Mouse (Mus musculus) spleen, adult 2 months (tissue): ENCODE data around the gene Olfr183. TPM values are rescaled to one million over a fixed set of nuclear protein-coding genes. Genes with fewer than 3 reads are reported as not detected.

Experiments
- DNase-seq, 2 experiments: peaks; one replicate each; pipeline versions ENCODE4 v3.0.0 to v3.0.0-alpha.2; 2012 to 2021; ENCODE audit warnings: low spot score in 2 of 2, low read depth in 1 of 2
- H3K27ac ChIP-seq: fragments of 200-500 bp; 2 replicates; pipeline ENCODE4 v1.5.1; 2012; ENCODE audit warnings: low read length, inconsistent platforms; ENCODE audit not compliant: insufficient read depth
- H3K27me3 ChIP-seq: fragments of 200-500 bp; 2 replicates; pipeline ENCODE4 v1.6.1; 2012; ENCODE audit warnings: mild to moderate bottlenecking, moderate library complexity, low read length, inconsistent platforms; ENCODE audit not compliant: control insufficient read depth, insufficient read depth
- H3K36me3 ChIP-seq: fragments of 200-500 bp; 2 replicates; pipeline ENCODE4 v1.6.1; 2012; ENCODE audit warnings: mild to moderate bottlenecking, low read length, inconsistent platforms; ENCODE audit not compliant: control insufficient read depth, insufficient read depth
- H3K4me1 ChIP-seq: fragments of 200-500 bp; 2 replicates; pipeline ENCODE4 v1.6.1; 2011; ENCODE audit warnings: inconsistent platforms; ENCODE audit not compliant: control insufficient read depth, insufficient read depth, insufficient read length
- H3K4me3 ChIP-seq: fragments of 200-500 bp; 2 replicates; pipeline ENCODE4 v1.5.1; 2011; ENCODE audit warnings: mild to moderate bottlenecking, inconsistent platforms; ENCODE audit not compliant: insufficient read depth, insufficient read length; ENCODE audit errors: extremely low read depth
- CTCF ChIP-seq: fragments of 200-500 bp; IDR thresholded peaks from 2 replicates; pipeline ENCODE4 v1.5.1; 2011; ENCODE audit warnings: mild to moderate bottlenecking, inconsistent platforms; ENCODE audit not compliant: insufficient read depth, insufficient read length, insufficient replicate concordance; ENCODE audit errors: extremely low read depth
- POLR2A ChIP-seq: fragments of 200-500 bp; IDR thresholded peaks from 2 replicates; pipeline ENCODE4 v1.6.1; 2011; ENCODE audit warnings: low read depth, low read length, inconsistent platforms
- WGBS: fragments of 180-500 bp; shearing (Covaris S2); methylation state at CpG from one replicate; pipeline ENCODE4 v1.1.7; 2018; 5-methylcytosine and 5-hydroxymethylcytosine counted together
- polyA plus RNA-seq: library from polyadenylated mRNA; depleted of rRNA; stranded (reverse); fragments of >200 nt; gene quantifications from 2 replicates; pipeline ENCODE4 v1.2.3, GENCODE M21; 2012; rRNA removed

Olfr183 gene
- not detected in 2 replicates for polyA plus RNA-seq

- Histone ChIP-seq H3K27me3 (no peaks in the 10 kb centered on the region), H3K4me1 (no peaks in the 10 kb centered on the region), H3K36me3 (no peaks in the 10 kb centered on the region), H3K4me3 (no peak within 1 kb of the TSS), H3K27ac (no peak within 1 kb of the TSS)
- 66% methylated on average over 2 of the region's 2 CpGs for WGBS
- no peak for DNase-seq
- TF ChIP-seq CTCF = no peak
- no peak for TF ChIP-seq POLR2A
Observed at GRCm38 (mm10) chr16:58995057-58995456, at the start of gene Olfr183. TSS of gene Olfr183 (plus strand) at chr16:58995357.

- H3K36me3 ChIP-seq = no peaks in the 10 kb centered on the region
- no peak overlapping the region for H3K4me3 ChIP-seq
- no peaks in the 10 kb centered on the region for H3K27me3 ChIP-seq
- DNase-seq = no peak
- H3K27ac ChIP-seq = no peak overlapping the region
- TF ChIP-seq POLR2A (no peak), CTCF (no peak)
- H3K4me1 ChIP-seq = no peaks in the 10 kb centered on the region
Observed at GRCm38 (mm10) chr16:59007146-59007545, 12.0 kb downstream of the Olfr183 start.

- DNase-seq = no peak
- no peaks in the 10 kb centered on the region for H3K4me1 ChIP-seq
- no peak overlapping the region for H3K27ac ChIP-seq
- whole genome bisulfite sequencing = 65% methylated on average over 2 of the region's 2 CpGs
- TF ChIP-seq CTCF (no peak), POLR2A (no peak)
- no peaks in the 10 kb centered on the region for H3K27me3 ChIP-seq
- no peaks in the 10 kb centered on the region for H3K36me3 ChIP-seq
- H3K4me3 ChIP-seq = no peak overlapping the region
Observed at GRCm38 (mm10) chr16:59013357-59014018, 18.3 kb downstream of the Olfr183 start.

GRCm38 (mm10) chr16:59030191-59030590 is 35.0 kb downstream of the Olfr183 start, which contains the start of gene Olfr186:
TSS of gene Olfr186 (minus strand) at chr16:59030291.
- H3K4me3 ChIP-seq = no peak within 1 kb of the TSS
- no peaks in the 10 kb centered on the region for H3K4me1 ChIP-seq
- no peak within 1 kb of the TSS for H3K27ac ChIP-seq
- WGBS = 88% methylated on average over 4 of the region's 4 CpGs
- H3K27me3 ChIP-seq = no peaks in the 10 kb centered on the region
- H3K36me3 ChIP-seq = no peaks in the 10 kb centered on the region
- no peak for DNase-seq
- TF ChIP-seq POLR2A (no peak), CTCF (no peak)

- H3K36me3 ChIP-seq = no peaks in the 10 kb centered on the region
- TF ChIP-seq CTCF = no peak
- TF ChIP-seq POLR2A = no peak
- no peaks in the 10 kb centered on the region for H3K4me1 ChIP-seq
- no peaks in the 10 kb centered on the region for H3K27me3 ChIP-seq
- H3K4me3 ChIP-seq = no peak within 1 kb of the TSS
- 88% methylated on average over 7 of the region's 7 CpGs for WGBS
- no peak within 1 kb of the TSS for H3K27ac ChIP-seq
- DNase-seq = no peak
Observed at GRCm38 (mm10) chr16:59039710-59040109, 44.6 kb downstream of the Olfr183 start, which contains the start of gene Olfr187. TSS of gene Olfr187 (minus strand) at chr16:59039767.

- Histone ChIP-seq H3K4me1 (no peaks in the 10 kb centered on the region), H3K36me3 (no peaks in the 10 kb centered on the region), H3K4me3 (no peak overlapping the region), H3K27me3 (no peaks in the 10 kb centered on the region), H3K27ac (no peak overlapping the region)
- 75% methylated on average over 3 of the region's 3 CpGs for WGBS
- TF ChIP-seq CTCF (no peak), POLR2A (no peak)
- no peak for DNase-seq
Observed at GRCm38 (mm10) chr16:59045835-59046234, 50.7 kb downstream of the Olfr183 start.

- no peaks in the 10 kb centered on the region for H3K4me1 ChIP-seq
- H3K36me3 ChIP-seq = no peaks in the 10 kb centered on the region
- TF ChIP-seq CTCF (no peak), POLR2A (no peak)
- H3K27me3 ChIP-seq = no peaks in the 10 kb centered on the region
- 75% methylated on average over 4 of the region's 4 CpGs for WGBS
- H3K27ac ChIP-seq = no peak overlapping the region
- no peak for DNase-seq
- no peak overlapping the region for H3K4me3 ChIP-seq
Observed at GRCm38 (mm10) chr16:59047579-59047978, 52.4 kb downstream of the Olfr183 start.
